Mouse (Mus musculus): ENCODE results near the gene Coro1b. TPM values are rescaled to one million over a fixed set of nuclear protein-coding genes. Genes with fewer than 3 reads are reported as not detected.

Coro1b gene
- polyA plus RNA-seq, 1 experiment, result 238 TPM

DNA sequence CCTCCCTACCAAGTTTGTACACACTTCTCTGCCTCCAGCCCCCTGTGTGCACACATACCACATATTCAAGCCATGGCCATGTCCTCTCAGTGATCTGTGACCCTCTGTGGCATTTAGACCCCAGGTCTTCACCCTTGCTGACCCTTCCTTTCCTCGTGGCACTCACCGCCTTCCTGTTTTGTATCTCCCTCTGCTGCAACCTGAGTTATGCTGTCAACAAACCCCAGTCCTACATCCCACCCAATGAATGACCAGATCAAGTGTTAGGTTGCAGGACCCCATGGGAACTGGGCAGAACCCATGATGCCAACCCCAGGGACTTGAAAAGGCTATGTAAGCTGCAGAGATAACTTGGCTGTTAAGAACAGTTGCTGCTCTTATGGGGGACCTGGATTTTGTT lies 46.4 kb upstream of the Coro1b start:
- H3K79me2 ChIP-seq (ENCODE audit: control insufficient read depth, insufficient read depth), result peaks cover 15% of the 10 kb centered on the region
- TF ChIP-seq POLR2A (IDR thresholded peaks at IDR 0.05; ENCODE audit: insufficient read length, low read depth) (no peak), USF1 (IDR thresholded peaks at IDR 0.05; ENCODE audit: low read depth) (no peak), MAX (IDR thresholded peaks at IDR 0.05; ENCODE audit: low read depth) (no peak), SRF (IDR thresholded peaks at IDR 0.05; ENCODE audit: control insufficient read depth, insufficient read length, low read depth) (no peak), TCF3 (IDR thresholded peaks at IDR 0.05; ENCODE audit: insufficient read length, low read depth) (no peak), MYOD1 (IDR thresholded peaks at IDR 0.05; ENCODE audit: control insufficient read depth in 1 of 3, insufficient read length in 2 of 3, low read depth in 2 of 3) (no peak), POLR2AphosphoS2 (IDR thresholded peaks at IDR 0.05; ENCODE audit: insufficient read length, low read depth) (no peak), CEBPB (IDR thresholded peaks at IDR 0.05; ENCODE audit: insufficient read depth, poor library complexity, severe bottlenecking) (no peak), MYOG (IDR thresholded peaks at IDR 0.05; ENCODE audit: control insufficient read depth in 1 of 3, insufficient read depth in 1 of 3, insufficient read length in 2 of 3, low read depth in 2 of 3) (no peak), E2F4 (IDR thresholded peaks at IDR 0.05; ENCODE audit: insufficient read depth) (no peak), TCF12 (IDR thresholded peaks at IDR 0.05; ENCODE audit: insufficient read depth, poor library complexity, severe bottlenecking) (no peak), REST (IDR thresholded peaks at IDR 0.05; ENCODE audit: insufficient read depth, insufficient read length) (no peak)
- no peaks in the 10 kb centered on the region for H3K36me3 ChIP-seq (ENCODE audit: control insufficient read depth, insufficient read depth)
- H3K4me3 ChIP-seq, result no peak overlapping the region
- no peak overlapping the region for H3ac ChIP-seq (ENCODE audit: control insufficient read depth, insufficient read length)
- no peak overlapping the region for H3K4me2 ChIP-seq (ENCODE audit: low read depth)
- no peaks in the 10 kb centered on the region for H3K27me3 ChIP-seq (ENCODE audit: control insufficient read depth, insufficient read depth, insufficient read length)

DNA sequence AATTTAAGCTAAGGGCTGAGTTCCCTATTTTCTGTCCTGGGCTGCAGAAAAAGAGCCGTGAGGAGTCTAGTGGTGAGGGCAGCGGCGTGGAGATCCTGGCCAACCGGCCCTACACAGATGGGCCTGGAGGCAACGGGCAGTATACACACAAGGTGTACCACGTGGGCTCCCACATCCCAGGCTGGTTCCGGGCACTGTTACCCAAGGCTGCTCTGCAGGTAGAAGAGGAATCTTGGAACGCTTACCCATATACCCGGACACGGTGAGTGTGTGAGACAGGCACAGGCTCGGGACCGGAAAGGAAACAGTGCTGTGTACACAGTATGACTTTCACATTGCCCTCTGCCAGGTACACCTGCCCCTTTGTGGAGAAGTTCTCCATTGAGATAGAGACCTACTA lies 45.8 kb upstream of the Coro1b start:
- Histone ChIP-seq H3K4me2 (ENCODE audit: low read depth) (no peak overlapping the region), H3K27me3 (ENCODE audit: control insufficient read depth, insufficient read depth, insufficient read length) (no peaks in the 10 kb centered on the region), H3ac (ENCODE audit: control insufficient read depth, insufficient read length) (no peak overlapping the region), H3K36me3 (ENCODE audit: control insufficient read depth, insufficient read depth) (no peaks in the 10 kb centered on the region), H3K4me3 (no peak overlapping the region), H3K79me2 (ENCODE audit: control insufficient read depth, insufficient read depth) (peaks cover 13% of the 10 kb centered on the region)
- no peak for TF ChIP-seq USF1 (IDR thresholded peaks at IDR 0.05; ENCODE audit: low read depth)
- TF ChIP-seq MAX (IDR thresholded peaks at IDR 0.05; ENCODE audit: low read depth), result no peak
- no peak for TF ChIP-seq CEBPB (IDR thresholded peaks at IDR 0.05; ENCODE audit: insufficient read depth, poor library complexity, severe bottlenecking)
- TF ChIP-seq E2F4 (IDR thresholded peaks at IDR 0.05; ENCODE audit: insufficient read depth), result no peak
- no peak for TF ChIP-seq TCF3 (IDR thresholded peaks at IDR 0.05; ENCODE audit: insufficient read length, low read depth)
- TF ChIP-seq TCF12 (IDR thresholded peaks at IDR 0.05; ENCODE audit: insufficient read depth, poor library complexity, severe bottlenecking), result no peak
- TF ChIP-seq REST (IDR thresholded peaks at IDR 0.05; ENCODE audit: insufficient read depth, insufficient read length), result no peak
- TF ChIP-seq MYOD1 (IDR thresholded peaks at IDR 0.05; ENCODE audit: control insufficient read depth in 1 of 3, insufficient read length in 2 of 3, low read depth in 2 of 3), result no peak
- no peak for TF ChIP-seq POLR2AphosphoS2 (IDR thresholded peaks at IDR 0.05; ENCODE audit: insufficient read length, low read depth)
- TF ChIP-seq SRF (IDR thresholded peaks at IDR 0.05; ENCODE audit: control insufficient read depth, insufficient read length, low read depth), result no peak

GRCm38 (mm10) chr19:4103294-4103693 lies 45.1 kb upstream of the Coro1b start:
- no peaks in the 10 kb centered on the region for H3K36me3 ChIP-seq (ENCODE audit: control insufficient read depth, insufficient read depth)
- H3K4me2 ChIP-seq (ENCODE audit: low read depth), result no peak overlapping the region
- no peak overlapping the region for H3ac ChIP-seq (ENCODE audit: control insufficient read depth, insufficient read length)
- TF ChIP-seq POLR2AphosphoS2 (IDR thresholded peaks at IDR 0.05; ENCODE audit: insufficient read length, low read depth), result no peak
- TF ChIP-seq TCF3 (IDR thresholded peaks at IDR 0.05; ENCODE audit: insufficient read length, low read depth), result no peak
- TF ChIP-seq CEBPB (IDR thresholded peaks at IDR 0.05; ENCODE audit: insufficient read depth, poor library complexity, severe bottlenecking), result no peak
- TF ChIP-seq TCF12 (IDR thresholded peaks at IDR 0.05; ENCODE audit: insufficient read depth, poor library complexity, severe bottlenecking), result no peak
- no peak for TF ChIP-seq MYOG (IDR thresholded peaks at IDR 0.05; ENCODE audit: control insufficient read depth in 1 of 3, insufficient read depth in 1 of 3, insufficient read length in 2 of 3, low read depth in 2 of 3)
- no peak for TF ChIP-seq USF1 (IDR thresholded peaks at IDR 0.05; ENCODE audit: low read depth)
- TF ChIP-seq MYOD1 (IDR thresholded peaks at IDR 0.05; ENCODE audit: control insufficient read depth in 1 of 3, insufficient read length in 2 of 3, low read depth in 2 of 3), result no peak
- no peak for TF ChIP-seq REST (IDR thresholded peaks at IDR 0.05; ENCODE audit: insufficient read depth, insufficient read length)
- H3K79me2 ChIP-seq (ENCODE audit: control insufficient read depth, insufficient read depth), result peaks cover 7% of the 10 kb centered on the region
- no peak overlapping the region for H3K4me3 ChIP-seq
- no peaks in the 10 kb centered on the region for H3K27me3 ChIP-seq (ENCODE audit: control insufficient read depth, insufficient read depth, insufficient read length)

- Histone ChIP-seq H3K79me2 (ENCODE audit: control insufficient read depth, insufficient read depth) (peaks cover 5% of the 10 kb centered on the region), H3K36me3 (ENCODE audit: control insufficient read depth, insufficient read depth) (no peaks in the 10 kb centered on the region), H3K4me3 (no peak overlapping the region), H3K27me3 (ENCODE audit: control insufficient read depth, insufficient read depth, insufficient read length) (no peaks in the 10 kb centered on the region), H3ac (ENCODE audit: control insufficient read depth, insufficient read length) (no peak overlapping the region), H3K4me2 (ENCODE audit: low read depth) (no peak overlapping the region)
- no peak for TF ChIP-seq E2F4 (IDR thresholded peaks at IDR 0.05; ENCODE audit: insufficient read depth)
- TF ChIP-seq POLR2A (IDR thresholded peaks at IDR 0.05; ENCODE audit: insufficient read length, low read depth), result no peak
- TF ChIP-seq REST (IDR thresholded peaks at IDR 0.05; ENCODE audit: insufficient read depth, insufficient read length), result no peak
- no peak for TF ChIP-seq POLR2AphosphoS2 (IDR thresholded peaks at IDR 0.05; ENCODE audit: insufficient read length, low read depth)
These were observed 44.6 kb upstream of the Coro1b start for GRCm38 (mm10) chr19:4103792-4104191.

GRCm38 (mm10) chr19:4104675-4105194 lies 43.7 kb upstream of the Coro1b start:
- Histone ChIP-seq H3K4me3 (no peak overlapping the region), H3K36me3 (ENCODE audit: control insufficient read depth, insufficient read depth) (no peaks in the 10 kb centered on the region), H3K4me2 (ENCODE audit: low read depth) (no peak overlapping the region), H3K79me2 (ENCODE audit: control insufficient read depth, insufficient read depth) (peaks cover 5% of the 10 kb centered on the region), H3K27me3 (ENCODE audit: control insufficient read depth, insufficient read depth, insufficient read length) (no peaks in the 10 kb centered on the region), H3ac (ENCODE audit: control insufficient read depth, insufficient read length) (no peak overlapping the region)
- TF ChIP-seq CEBPB (IDR thresholded peaks at IDR 0.05; ENCODE audit: insufficient read depth, poor library complexity, severe bottlenecking) (no peak), POLR2AphosphoS2 (IDR thresholded peaks at IDR 0.05; ENCODE audit: insufficient read length, low read depth) (no peak), REST (IDR thresholded peaks at IDR 0.05; ENCODE audit: insufficient read depth, insufficient read length) (no peak), E2F4 (IDR thresholded peaks at IDR 0.05; ENCODE audit: insufficient read depth) (no peak), SRF (IDR thresholded peaks at IDR 0.05; ENCODE audit: control insufficient read depth, insufficient read length, low read depth) (no peak), USF1 (IDR thresholded peaks at IDR 0.05; ENCODE audit: low read depth) (no peak), TCF12 (IDR thresholded peaks at IDR 0.05; ENCODE audit: insufficient read depth, poor library complexity, severe bottlenecking) (no peak), MYOD1 (IDR thresholded peaks at IDR 0.05; ENCODE audit: control insufficient read depth in 1 of 3, insufficient read length in 2 of 3, low read depth in 2 of 3) (no peak), POLR2A (IDR thresholded peaks at IDR 0.05; ENCODE audit: insufficient read length, low read depth) (no peak), TCF3 (IDR thresholded peaks at IDR 0.05; ENCODE audit: insufficient read length, low read depth) (no peak), MYOG (IDR thresholded peaks at IDR 0.05; ENCODE audit: control insufficient read depth in 1 of 3, insufficient read depth in 1 of 3, insufficient read length in 2 of 3, low read depth in 2 of 3) (no peak)

Data from myocyte (in vitro differentiated cells).